Mouse (Mus musculus) heart, postnatal 0 days (tissue): Measurements from ENCODE around the gene Ramp2.

ENCODE experiments used
- CTCF ChIP-seq: IDR thresholded peaks from 2 replicates; pipeline ENCODE4 v1.5.1; 2016; ENCODE audit warnings: antibody characterized with exemption, control low read depth, low read depth
- EP300 ChIP-seq: IDR thresholded peaks from 2 replicates; pipeline ENCODE4 v1.6.1; 2016; ENCODE audit warnings: antibody characterized with exemption, low read depth

DNA sequence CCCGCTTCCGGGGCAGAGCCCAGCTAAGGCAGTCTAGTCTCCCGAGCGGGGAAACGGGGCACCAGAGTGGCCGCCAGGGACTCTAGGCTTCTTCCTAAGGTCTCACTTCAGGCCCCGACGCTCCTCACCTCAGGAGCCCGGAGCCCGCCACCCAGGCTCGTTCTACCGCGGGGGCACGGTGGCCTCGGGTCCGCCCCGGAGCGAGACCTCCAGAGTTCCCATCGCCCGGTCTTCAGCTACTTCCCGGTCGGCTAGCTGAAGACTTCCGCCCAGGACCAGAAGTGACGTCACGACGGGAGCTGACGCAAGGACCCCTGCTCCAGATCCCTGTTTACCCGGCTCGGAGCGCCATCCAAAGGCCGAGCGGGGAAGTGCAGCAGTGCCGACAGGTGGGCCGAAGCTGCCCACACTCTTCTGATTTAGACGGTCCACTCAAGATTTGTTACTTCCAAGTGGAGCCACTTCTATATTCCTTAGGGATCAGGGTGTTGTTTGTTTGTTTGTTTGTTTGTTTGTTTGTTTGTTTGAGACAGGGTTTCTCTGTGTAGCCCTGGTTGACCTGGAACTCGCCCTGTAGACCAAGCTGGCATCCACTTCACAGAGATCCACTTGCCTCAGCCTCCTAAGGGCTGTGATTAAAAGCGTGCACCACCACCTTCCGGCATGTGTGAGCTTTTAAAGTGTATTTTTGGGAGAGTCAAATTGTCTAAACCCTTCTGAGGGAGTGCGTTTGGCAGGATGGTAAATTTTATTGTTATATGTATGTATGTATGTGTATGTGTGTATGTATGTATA is 56.4 kb downstream of the Ramp2 start, which contains the start of gene Becn1:
- TF ChIP-seq CTCF: peak; percentile 96
- no peak for TF ChIP-seq EP300
